Mouse (Mus musculus) NIH3T3 (cell line): ENCODE measurements around the gene Rab11fip5.

ENCODE experiments used
- DNase-seq: peaks from one replicate; pipeline ENCODE4 v3.0.0-alpha.2; 2012; ENCODE audit warnings: low read depth

The Rab11fip5 gene

DNA sequence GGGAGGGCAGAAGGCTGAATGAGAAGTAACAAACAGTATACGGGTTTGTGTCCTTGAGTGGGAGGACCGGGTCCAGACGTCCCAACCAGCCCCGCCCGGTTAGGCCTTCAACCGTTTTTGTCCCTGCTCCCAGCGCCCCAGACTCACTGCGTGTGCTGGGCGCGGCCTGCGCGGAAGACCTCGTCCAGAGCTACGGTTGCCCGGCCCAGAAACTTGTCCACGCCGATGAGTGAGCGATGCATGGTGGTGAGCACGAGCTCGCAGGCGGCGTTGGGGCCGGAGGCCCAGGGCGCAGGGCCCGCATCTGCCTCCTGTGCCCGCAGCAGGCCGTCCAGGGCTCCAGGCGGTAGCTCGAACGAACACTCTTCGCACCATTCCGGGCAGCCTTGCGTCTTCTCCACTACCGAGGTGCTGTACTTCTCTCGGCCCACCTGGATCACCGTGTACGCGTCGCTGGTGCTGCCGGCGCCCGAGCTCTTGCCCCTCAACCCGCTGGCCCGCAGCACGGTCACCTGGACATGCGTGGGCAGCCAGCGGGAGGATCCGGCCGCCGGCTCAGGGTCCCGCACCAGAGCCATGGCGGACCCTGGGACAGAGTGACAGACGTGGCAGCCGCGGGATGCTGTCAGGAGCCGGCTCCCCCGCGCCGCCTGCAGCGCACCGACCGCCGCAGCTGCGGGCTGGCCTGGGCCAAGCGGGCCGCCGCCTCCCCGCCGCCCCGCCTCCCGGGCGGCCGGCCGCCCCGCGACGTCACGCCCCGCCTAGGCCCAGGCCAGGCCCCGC, at the start of gene Rab11fip5:
TSS of gene Rab11fip5 (minus strand) at position 684 of the 783 bp plus-strand sequence.
- peak; percentile 68 for DNase-seq

DNA sequence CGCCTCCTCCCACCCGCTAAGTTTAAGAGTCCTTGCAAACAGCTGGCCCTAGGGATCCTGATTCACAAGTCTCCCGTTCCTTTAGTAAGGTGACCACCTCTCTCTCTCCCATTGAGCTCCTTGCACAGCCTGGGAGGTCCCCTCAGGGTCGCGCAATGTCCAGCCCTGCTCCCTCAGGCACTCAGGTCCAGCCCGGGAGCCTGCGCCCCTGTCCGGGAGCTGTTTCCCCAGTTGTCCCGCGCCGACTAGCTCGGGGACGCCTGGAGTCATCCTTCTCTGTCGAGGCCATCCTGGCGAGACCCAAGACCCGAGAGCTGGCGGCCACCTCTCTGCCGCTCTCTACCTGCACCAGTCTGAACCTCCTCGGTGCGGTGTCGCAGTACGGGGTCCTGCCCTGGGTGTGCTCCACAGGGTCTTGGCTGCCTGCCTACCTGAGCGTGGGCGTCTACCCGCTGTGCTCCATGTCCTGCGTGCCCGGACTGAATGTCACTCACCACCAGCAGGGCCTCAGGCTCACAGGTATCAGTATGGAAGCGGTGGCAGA, 49.5 kb upstream of the Rab11fip5 start, which contains the start of gene Noto:
TSS of gene Noto (plus strand) at position 51 of the 544 bp plus-strand sequence.
- DNase-seq, result no peak

DNA sequence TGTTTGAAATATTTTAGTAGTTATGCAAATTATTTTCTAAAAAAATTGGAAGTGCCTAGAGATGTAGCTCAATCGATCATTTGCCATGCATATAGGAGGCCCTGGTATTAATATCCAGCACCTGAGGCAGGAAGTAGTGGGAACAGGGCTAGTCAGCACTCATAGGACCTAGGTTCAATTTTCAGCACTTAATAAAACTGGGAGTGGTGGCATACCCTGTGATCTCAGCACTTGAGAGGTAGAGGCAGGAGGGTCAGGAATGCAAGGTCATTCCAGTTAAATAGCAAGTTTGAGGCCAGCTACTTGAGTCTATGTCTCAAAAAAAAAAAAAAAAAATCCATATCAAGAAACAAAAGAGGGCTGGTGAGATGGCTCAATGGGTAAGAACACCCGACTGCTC, 44.7 kb upstream of the Rab11fip5 start:
- DNase-seq, result no peak

DNA sequence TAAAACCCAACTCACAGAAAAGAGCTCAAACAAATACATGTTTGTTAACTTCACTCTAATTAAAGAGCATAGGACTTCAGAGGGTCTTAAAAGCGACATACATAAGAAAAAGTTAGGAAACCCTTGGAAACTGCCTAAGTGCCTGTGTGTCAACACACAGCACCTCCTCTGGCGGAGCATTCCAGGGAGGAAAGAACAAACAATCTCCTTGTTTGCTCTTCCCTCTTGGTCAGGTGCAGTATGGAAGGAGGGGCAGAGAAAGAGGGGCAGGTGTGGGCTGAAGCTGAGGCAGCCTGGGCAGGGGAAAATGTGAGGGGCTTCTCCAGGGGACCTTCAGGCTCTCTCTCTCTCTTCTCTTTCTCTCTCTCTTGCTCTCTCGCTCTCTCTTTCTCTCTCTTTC, 41.4 kb upstream of the Rab11fip5 start:
- no peak for DNase-seq

- DNase-seq, result peak; percentile 97
Measured at GRCm38 (mm10) chr6:85410771-85411273, 36.4 kb upstream of the Rab11fip5 start.

DNA sequence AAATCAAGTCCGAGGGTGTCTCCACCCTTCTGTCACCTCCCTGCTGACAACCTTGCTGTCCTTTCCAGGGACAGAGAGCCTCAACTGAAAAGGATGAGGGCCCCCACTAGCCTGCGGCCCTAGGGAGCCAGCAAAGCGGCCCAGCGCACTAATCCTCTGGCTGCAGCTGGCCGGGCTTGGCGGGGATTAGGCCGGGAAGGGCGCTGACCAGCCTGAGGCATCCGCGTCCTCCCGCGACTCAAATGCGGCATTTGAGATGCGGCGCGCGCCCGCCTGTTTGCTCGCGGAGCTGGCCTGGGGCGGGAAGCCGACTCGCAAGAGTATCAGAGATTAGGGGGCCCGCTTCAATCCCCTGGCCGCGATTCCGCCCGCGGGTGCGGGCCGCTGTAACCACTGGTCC, 34.6 kb upstream of the Rab11fip5 start:
- no peak for DNase-seq

DNA sequence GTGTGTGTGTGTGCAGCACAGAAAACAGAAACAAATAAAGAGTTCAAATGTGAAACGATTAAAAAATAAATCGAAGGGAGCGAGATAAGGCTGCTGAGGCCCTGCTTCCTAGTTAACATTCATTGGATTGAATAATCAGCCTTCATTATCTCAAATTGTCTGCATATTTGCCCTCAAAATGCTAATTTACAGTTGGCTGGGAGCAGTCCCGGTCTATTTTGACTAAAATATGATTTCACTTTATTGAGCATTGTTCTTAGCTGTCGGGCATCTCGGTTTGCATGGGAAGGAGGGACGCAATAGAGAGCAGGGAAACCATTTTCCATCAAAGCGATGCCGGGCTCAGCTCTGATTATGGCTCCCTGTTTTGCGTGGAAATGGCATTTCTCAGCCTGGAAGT, 28.6 kb upstream of the Rab11fip5 start:
- no peak for DNase-seq

DNA sequence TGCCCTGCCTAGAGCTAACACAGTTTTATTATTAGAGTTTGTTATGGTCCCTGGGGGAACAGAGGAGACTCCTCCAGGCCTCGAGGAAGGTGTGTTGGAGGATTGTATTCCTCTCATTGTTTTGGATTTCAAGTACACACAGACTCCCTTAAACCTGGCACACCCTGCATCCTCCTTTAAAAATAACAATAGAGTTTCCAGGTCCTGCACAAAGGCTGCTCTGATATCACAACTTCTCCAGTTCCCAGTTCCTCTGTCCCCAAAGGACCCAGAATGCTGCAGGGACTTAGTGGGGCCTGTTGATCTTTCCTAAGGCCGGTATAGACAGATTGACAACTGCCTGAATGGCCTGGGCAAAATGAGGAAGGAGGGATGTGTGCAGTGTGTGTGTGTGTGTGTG, 28.2 kb upstream of the Rab11fip5 start:
- no peak for DNase-seq

GRCm38 (mm10) chr6:85399715-85400114, 25.3 kb upstream of the Rab11fip5 start:
- DNase-seq, result peak; percentile 27

DNA sequence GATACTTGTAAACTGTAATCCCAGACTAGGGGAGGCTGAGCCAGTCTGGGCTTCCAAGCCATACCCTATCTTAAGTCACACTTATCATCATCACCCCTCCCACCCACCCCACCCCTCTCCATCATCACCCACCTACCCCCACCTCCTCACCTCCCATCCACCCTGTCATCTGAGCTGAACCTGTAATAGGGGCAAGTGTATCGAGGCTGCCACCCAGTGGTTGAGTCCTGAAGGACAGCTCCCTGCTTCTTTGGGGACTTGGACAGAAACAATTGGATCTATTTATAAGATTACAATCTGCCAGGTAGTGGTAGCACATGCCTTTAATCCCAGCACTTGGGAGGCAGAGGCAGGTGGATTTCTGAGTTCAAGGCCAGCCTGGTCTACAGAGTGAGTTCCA, 22.7 kb upstream of the Rab11fip5 start:
- DNase-seq, result peak; percentile 76

- no peak for DNase-seq
Measured at GRCm38 (mm10) chr6:85395360-85395759, 20.9 kb upstream of the Rab11fip5 start.

GRCm38 (mm10) chr6:85391803-85392202, 17.4 kb upstream of the Rab11fip5 start:
- DNase-seq, result peak; percentile 89

- no peak for DNase-seq
Measured at GRCm38 (mm10) chr6:85388608-85389007, 14.2 kb upstream of the Rab11fip5 start.

GRCm38 (mm10) chr6:85382791-85383190, 8.4 kb upstream of the Rab11fip5 start:
- DNase-seq, result peak; percentile 65

DNA sequence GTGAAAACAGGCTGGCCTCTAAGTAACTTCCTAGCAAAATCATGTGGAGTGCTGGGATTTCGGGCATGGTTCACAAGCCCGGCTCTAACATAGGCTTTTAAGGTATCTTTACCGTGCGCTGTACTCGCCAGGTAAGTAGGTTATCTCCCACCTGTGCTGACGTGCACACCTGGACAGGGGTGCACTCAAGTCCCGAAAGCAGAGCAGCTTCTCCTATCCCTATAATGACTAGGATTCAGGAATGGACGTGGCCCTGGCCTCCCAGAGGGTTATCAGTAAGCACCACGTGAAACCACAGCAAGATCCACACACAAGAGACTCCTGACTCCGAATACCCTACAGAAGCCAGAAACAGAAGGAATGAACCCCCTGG, 7.2 kb upstream of the Rab11fip5 start:
- DNase-seq, result no peak

GRCm38 (mm10) chr6:85380901-85381647, 6.6 kb upstream of the Rab11fip5 start:
- DNase-seq, result peak; percentile 50

DNA sequence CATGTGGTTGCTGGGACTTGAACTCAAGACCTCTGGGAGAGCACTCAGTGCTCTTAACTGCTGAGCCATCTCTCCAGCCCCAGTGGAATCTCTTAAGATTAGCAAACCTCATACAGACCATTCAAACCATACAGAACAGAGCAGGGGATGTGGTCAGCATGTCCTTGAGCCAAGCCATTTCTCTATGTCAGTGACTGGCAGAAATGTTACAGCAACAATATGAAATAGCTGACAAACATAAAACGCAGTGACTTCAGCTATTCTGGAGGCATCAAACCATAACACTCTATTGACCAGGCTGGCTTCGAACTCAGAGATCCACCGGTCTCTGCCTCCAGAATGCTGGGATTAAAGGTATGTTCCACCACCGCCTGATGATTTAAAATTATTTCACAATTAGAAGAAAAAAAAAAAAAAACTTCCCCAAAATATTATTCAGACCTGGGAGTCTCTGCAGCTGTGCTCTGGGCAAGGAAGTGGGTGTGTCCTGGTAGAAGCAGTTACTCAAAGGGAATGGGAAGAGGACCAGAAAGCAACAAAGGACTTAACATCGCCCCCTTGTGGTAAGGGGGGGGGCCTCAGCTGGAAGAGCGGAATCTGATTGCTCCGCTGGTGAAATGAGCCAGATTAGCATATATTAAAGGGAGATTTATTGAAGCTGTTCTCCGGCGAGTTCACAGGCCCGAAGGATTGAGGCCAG, 5.9 kb upstream of the Rab11fip5 start:
- DNase-seq, result peak; percentile 98

GRCm38 (mm10) chr6:85378629-85379028, 4.2 kb upstream of the Rab11fip5 start:
- DNase-seq, result no peak

DNA sequence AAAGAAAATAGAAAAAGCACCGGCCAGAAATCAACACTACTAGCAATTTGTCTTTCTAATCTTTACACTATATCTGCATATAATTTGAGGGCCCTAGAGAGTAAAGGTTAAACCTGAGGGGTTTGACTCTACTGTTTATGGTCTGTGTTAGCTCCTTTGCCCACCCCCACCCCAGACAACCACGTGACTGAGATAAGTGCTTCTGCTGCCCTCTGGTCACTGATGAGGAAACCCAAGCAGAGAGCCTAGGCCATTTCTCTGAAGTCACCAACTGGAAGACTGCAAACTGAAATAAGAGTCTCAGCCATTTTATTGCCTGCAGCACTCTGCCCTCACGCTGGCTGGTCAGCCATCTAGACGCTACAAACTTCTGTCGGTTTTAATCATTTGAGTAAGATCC, 3.4 kb upstream of the Rab11fip5 start:
- no peak for DNase-seq

GRCm38 (mm10) chr6:85377066-85377734, 2.8 kb upstream of the Rab11fip5 start:
- no peak for DNase-seq

- DNase-seq, result peak; percentile 100
Measured at GRCm38 (mm10) chr6:85374734-85375114, 290 bp upstream of the Rab11fip5 start.
